Mouse (Mus musculus): ENCODE data around the gene Eng. TPM values are rescaled to one million over a fixed set of nuclear protein-coding genes. Genes with fewer than 3 reads are reported as not detected.

Gene Eng
- total RNA-seq, 2 experiments from 2014 or later = 6.0 to 11.0 TPM

- no peak for ATAC-seq (replicated peaks; ENCODE audit: poor library complexity, severe bottlenecking)
Observed at GRCm38 (mm10) chr2:32673176-32673917, 27.0 kb downstream of the Eng start.

GRCm38 (mm10) chr2:32676821-32677220 lies 30.4 kb downstream of the Eng start:
- ATAC-seq (replicated peaks; ENCODE audit: poor library complexity, severe bottlenecking) = no peak

- ATAC-seq (replicated peaks; ENCODE audit: poor library complexity, severe bottlenecking) = no peak
Observed at GRCm38 (mm10) chr2:32677683-32678082, 31.3 kb downstream of the Eng start.

GRCm38 (mm10) chr2:32680051-32680451 lies 33.7 kb downstream of the Eng start:
- no peak for ATAC-seq (replicated peaks; ENCODE audit: poor library complexity, severe bottlenecking)

GRCm38 (mm10) chr2:32680961-32681650 lies 34.7 kb downstream of the Eng start:
- ATAC-seq (replicated peaks; ENCODE audit: poor library complexity, severe bottlenecking) = no peak

- ATAC-seq (replicated peaks; ENCODE audit: poor library complexity, severe bottlenecking) = no peak
Observed at GRCm38 (mm10) chr2:32681754-32682153, 35.4 kb downstream of the Eng start.

GRCm38 (mm10) chr2:32682721-32683417 lies 36.5 kb downstream of the Eng start:
- no peak for ATAC-seq (replicated peaks; ENCODE audit: poor library complexity, severe bottlenecking)

GRCm38 (mm10) chr2:32683701-32684100 lies 37.3 kb downstream of the Eng start:
- ATAC-seq (replicated peaks; ENCODE audit: poor library complexity, severe bottlenecking) = no peak

GRCm38 (mm10) chr2:32684681-32685428 lies 38.5 kb downstream of the Eng start:
- no peak for ATAC-seq (replicated peaks; ENCODE audit: poor library complexity, severe bottlenecking)

- no peak for ATAC-seq (replicated peaks; ENCODE audit: poor library complexity, severe bottlenecking)
Observed at GRCm38 (mm10) chr2:32685807-32686206, 39.4 kb downstream of the Eng start.

- ATAC-seq (replicated peaks; ENCODE audit: poor library complexity, severe bottlenecking) = no peak
Observed at GRCm38 (mm10) chr2:32686640-32687039, 40.2 kb downstream of the Eng start.

- no peak for ATAC-seq (replicated peaks; ENCODE audit: poor library complexity, severe bottlenecking)
Observed at GRCm38 (mm10) chr2:32687562-32687961, 41.2 kb downstream of the Eng start.

GRCm38 (mm10) chr2:32689420-32689819 lies 43.0 kb downstream of the Eng start:
- ATAC-seq (replicated peaks; ENCODE audit: poor library complexity, severe bottlenecking) = peak; percentile 63

GRCm38 (mm10) chr2:32691041-32691440 lies 44.6 kb downstream of the Eng start:
- no peak for ATAC-seq (replicated peaks; ENCODE audit: poor library complexity, severe bottlenecking)

- no peak for ATAC-seq (replicated peaks; ENCODE audit: poor library complexity, severe bottlenecking)
Observed at GRCm38 (mm10) chr2:32692496-32692895, 46.1 kb downstream of the Eng start.

- ATAC-seq (replicated peaks; ENCODE audit: poor library complexity, severe bottlenecking) = no peak
Observed at GRCm38 (mm10) chr2:32693282-32693681, 46.9 kb downstream of the Eng start.

- ATAC-seq (replicated peaks; ENCODE audit: poor library complexity, severe bottlenecking) = peak; percentile 93
Observed at GRCm38 (mm10) chr2:32693823-32694411, 47.5 kb downstream of the Eng start.

- no peak for ATAC-seq (replicated peaks; ENCODE audit: poor library complexity, severe bottlenecking)
Observed at GRCm38 (mm10) chr2:32694691-32695090, 48.3 kb downstream of the Eng start.

- no peak for ATAC-seq (replicated peaks; ENCODE audit: poor library complexity, severe bottlenecking)
Observed at GRCm38 (mm10) chr2:32699680-32700079, 53.3 kb downstream of the Eng start.

Data from granulocyte monocyte progenitor cell, adult 5-6 weeks (primary cell).